Mouse (Mus musculus) heart, postnatal 0 days (tissue): ENCODE measurements around the gene Echdc1. TPM values are rescaled to one million over a fixed set of nuclear protein-coding genes. Genes with fewer than 3 reads are reported as not detected.

ENCODE experiments used
- ATAC-seq: fragments of 200-750 bp; cut with Nextera tagmentation; 2 replicates; pipeline ENCODE4 v1.8.0; 2017; ENCODE audit warnings: low read depth, moderate number of reproducible peaks, moderate library complexity; ENCODE audit not compliant: insufficient read depth
- DNase-seq: peaks from one replicate; pipeline ENCODE4 v3.0.0-alpha.2; 2016; ENCODE audit warnings: low spot score
- H3K27ac ChIP-seq: fragments of 300-500 bp; sonication (generic); 2 replicates; pipeline ENCODE4 v1.5.1; 2014; ENCODE audit warnings: low read depth, mild to moderate bottlenecking
- H3K27me3 ChIP-seq: fragments of 300-500 bp; sonication (generic); 2 replicates; pipeline ENCODE4 v1.6.1; 2014; ENCODE audit warnings: low read length, mixed read lengths; ENCODE audit not compliant: control insufficient read depth, insufficient read depth
- H3K36me3 ChIP-seq: fragments of 300-500 bp; sonication (generic); replicated peaks from 2 replicates; pipeline ENCODE4 v1.6.1; 2014; ENCODE audit warnings: low read length, mixed read lengths; ENCODE audit not compliant: control insufficient read depth, insufficient read depth
- H3K4me1 ChIP-seq: fragments of 300-500 bp; sonication (generic); 2 replicates; pipeline ENCODE4 v1.6.1; 2014; ENCODE audit warnings: antibody characterized with exemption; ENCODE audit not compliant: control insufficient read depth, insufficient read depth
- H3K4me2 ChIP-seq: fragments of 300-500 bp; sonication (generic); 2 replicates; pipeline ENCODE4 v1.6.1; 2014; ENCODE audit warnings: low read depth, mild to moderate bottlenecking, low read length, moderate library complexity
- H3K4me3 ChIP-seq: fragments of 300-500 bp; sonication (generic); 2 replicates; pipeline ENCODE4 v1.5.1; 2014; ENCODE audit warnings: low read depth, low read length
- H3K9ac ChIP-seq: fragments of 300-500 bp; sonication (generic); replicated peaks from 2 replicates; pipeline ENCODE4 v1.6.1; 2014; ENCODE audit warnings: low read depth, low read length, mixed read lengths
- H3K9me3 ChIP-seq: fragments of 300-500 bp; sonication (generic); replicated peaks from 2 replicates; pipeline ENCODE4 v1.6.1; 2016; ENCODE audit warnings: low read length; ENCODE audit not compliant: control insufficient read depth
- CTCF ChIP-seq: IDR thresholded peaks from 2 replicates; pipeline ENCODE4 v1.5.1; 2016; ENCODE audit warnings: antibody characterized with exemption, control low read depth, low read depth
- EP300 ChIP-seq: IDR thresholded peaks from 2 replicates; pipeline ENCODE4 v1.6.1; 2016; ENCODE audit warnings: antibody characterized with exemption, low read depth
- WGBS: fragments of 180-500 bp; shearing (Covaris S2); extraction: QIAGEN DNeasy Blood & Tissue Kit; methylation state at CpG from one replicate; pipeline ENCODE4 v1.1.7; 2014; 5-methylcytosine and 5-hydroxymethylcytosine counted together
- polyA plus RNA-seq: library from polyadenylated mRNA; unstranded; fragments of >200 nt; fragmentation: Nextera tagmentation; extraction: Ambion mirVana; gene quantifications from 2 replicates; pipeline ENCODE4 v1.2.1, GENCODE M21; 2015
- total RNA-seq: library from RNA; depleted of rRNA; stranded (reverse); fragments of >200 nt; gene quantifications from 2 replicates; pipeline ENCODE4 v1.2.3, GENCODE M21; 2014; ENCODE audit warnings: low replicate concordance

Echdc1 gene
- total and polyA plus RNA-seq, 2 experiments from 2014 or later: 19.5 to 27.1 TPM

GRCm38 (mm10) chr10:29313905-29314304 is 939 bp downstream of the Echdc1 start:
- H3K4me3 ChIP-seq: peak overlapping the region; percentile 92
- peak overlapping the region; percentile 86 for H3K9ac ChIP-seq
- no peak overlapping the region for H3K27ac ChIP-seq
- H3K36me3 ChIP-seq: no peaks in the 10 kb centered on the region
- no peaks in the 10 kb centered on the region for H3K27me3 ChIP-seq
- ATAC-seq (no peak), DNase-seq (no peak)
- peak overlapping the region; percentile 77 for H3K4me2 ChIP-seq
- H3K4me1 ChIP-seq: peaks cover 11% of the 10 kb centered on the region
- H3K9me3 ChIP-seq: no peaks in the 10 kb centered on the region
- TF ChIP-seq CTCF (no peak), EP300 (no peak)
- 37% methylated on average over 5 of the region's 5 CpGs for WGBS

- Histone ChIP-seq H3K36me3 (no peaks in the 10 kb centered on the region), H3K27me3 (no peaks in the 10 kb centered on the region), H3K9me3 (no peaks in the 10 kb centered on the region), H3K4me2 (no peak overlapping the region), H3K4me1 (no peaks in the 10 kb centered on the region), H3K9ac (no peak overlapping the region), H3K4me3 (no peak overlapping the region), H3K27ac (no peak overlapping the region)
- WGBS: 83% methylated on average over 2 of the region's 2 CpGs
- DNase-seq (no peak), ATAC-seq (no peak)
- TF ChIP-seq CTCF (no peak), EP300 (no peak)
Measured at GRCm38 (mm10) chr10:29324817-29325216, 11.9 kb downstream of the Echdc1 start.

DNA sequence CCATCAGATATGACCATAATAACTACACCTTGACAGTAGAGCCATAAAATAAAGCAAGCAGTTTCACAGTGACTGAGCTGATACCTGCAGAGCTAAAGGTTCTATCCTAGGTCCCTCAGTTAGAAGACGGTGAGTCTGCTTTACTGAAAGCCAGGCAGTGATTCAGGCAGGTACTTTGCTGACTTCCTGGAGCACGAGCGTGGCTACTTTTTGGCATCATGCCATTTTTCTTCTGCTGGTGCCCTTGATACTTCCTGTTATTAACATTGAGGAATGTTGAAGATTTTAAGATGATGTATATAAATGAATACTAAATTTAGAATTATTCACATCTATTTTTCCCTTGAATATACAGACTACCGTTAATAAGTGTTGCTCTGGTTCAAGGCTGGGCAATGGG is 20.9 kb downstream of the Echdc1 start:
- H3K27me3 ChIP-seq: no peaks in the 10 kb centered on the region
- no peak overlapping the region for H3K4me2 ChIP-seq
- H3K4me3 ChIP-seq: no peak overlapping the region
- no peak overlapping the region for H3K27ac ChIP-seq
- WGBS: 42% methylated on average over 4 of the region's 4 CpGs
- ATAC-seq (no peak), DNase-seq (no peak)
- no peaks in the 10 kb centered on the region for H3K36me3 ChIP-seq
- no peak overlapping the region for H3K9ac ChIP-seq
- no peaks in the 10 kb centered on the region for H3K9me3 ChIP-seq
- TF ChIP-seq EP300 (no peak), CTCF (no peak)
- H3K4me1 ChIP-seq: no peaks in the 10 kb centered on the region

DNA sequence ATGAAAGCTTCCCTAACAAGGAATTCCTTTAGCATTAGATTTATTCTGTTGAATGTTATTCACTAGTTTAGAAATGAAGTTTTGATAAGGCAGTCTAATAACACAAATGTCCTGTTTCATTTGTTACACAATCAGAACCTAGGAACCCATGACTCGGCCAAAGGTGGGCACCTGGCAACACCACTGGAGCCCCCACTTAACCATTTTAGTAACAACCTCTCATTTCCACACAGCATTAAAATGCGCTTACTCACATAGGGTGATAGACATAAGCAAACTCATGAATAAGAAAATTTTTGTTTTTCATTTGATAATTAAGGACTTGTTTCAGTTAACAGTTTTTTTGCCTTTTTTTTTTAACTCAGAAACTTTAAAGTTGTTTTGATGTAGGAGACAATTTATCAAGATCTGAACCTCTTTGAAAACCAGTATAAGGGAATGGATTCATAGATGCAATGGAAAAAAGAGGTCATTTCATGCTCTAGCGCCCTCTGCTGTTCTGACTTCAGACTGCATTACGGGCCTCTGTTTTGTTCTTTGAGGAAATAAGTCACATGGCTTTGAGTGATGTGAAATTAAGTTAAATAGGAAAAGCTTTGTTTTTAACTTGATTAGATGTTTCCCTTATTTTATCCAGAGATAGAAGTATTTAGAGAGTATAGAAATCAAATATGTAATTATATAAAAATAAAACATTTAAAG is 25.5 kb downstream of the Echdc1 start:
- TF ChIP-seq CTCF (peak; percentile 67), EP300 (no peak)
- Histone ChIP-seq H3K9me3 (no peaks in the 10 kb centered on the region), H3K4me1 (no peaks in the 10 kb centered on the region), H3K9ac (no peak overlapping the region), H3K36me3 (no peaks in the 10 kb centered on the region; the same call in 1 of the 2 replicates), H3K4me3 (no peak overlapping the region), H3K27me3 (no peaks in the 10 kb centered on the region), H3K27ac (no peak overlapping the region), H3K4me2 (no peak overlapping the region)
- ATAC-seq (no peak), DNase-seq (peak; percentile 29)
- 52% methylated on average over 4 of the region's 4 CpGs for WGBS

DNA sequence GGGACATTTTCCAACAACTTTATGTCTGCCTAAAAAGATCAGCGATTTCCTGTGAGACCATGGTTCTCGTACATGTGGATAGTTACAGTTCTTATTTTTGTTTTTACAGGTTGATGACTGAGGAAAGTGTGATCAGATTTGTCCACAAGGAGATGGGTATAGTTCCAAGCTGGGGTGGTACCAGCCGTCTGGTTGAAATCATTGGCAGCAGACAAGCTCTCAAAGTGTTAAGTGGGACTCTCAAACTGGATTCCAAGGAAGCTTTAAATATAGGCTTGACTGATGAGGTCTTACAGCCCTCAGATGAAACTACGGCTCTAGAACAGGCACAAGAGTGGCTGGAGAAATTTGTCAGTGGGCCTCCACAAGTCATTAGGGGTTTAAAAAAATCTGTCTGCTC is 31.3 kb downstream of the Echdc1 start:
- WGBS: 60% methylated on average over 4 of the region's 4 CpGs
- Histone ChIP-seq H3K4me1 (no peaks in the 10 kb centered on the region), H3K4me2 (no peak overlapping the region), H3K36me3 (peaks cover 20% of the 10 kb centered on the region), H3K9me3 (no peaks in the 10 kb centered on the region), H3K27ac (no peak overlapping the region), H3K9ac (no peak overlapping the region), H3K4me3 (no peak overlapping the region), H3K27me3 (no peaks in the 10 kb centered on the region)
- ATAC-seq (no peak), DNase-seq (no peak)
- TF ChIP-seq CTCF (no peak), EP300 (no peak)

GRCm38 (mm10) chr10:29346638-29347037 is 33.7 kb downstream of the Echdc1 start:
- H3K9me3 ChIP-seq: no peaks in the 10 kb centered on the region
- H3K27ac ChIP-seq: no peak overlapping the region
- DNase-seq (no peak), ATAC-seq (no peak)
- H3K4me1 ChIP-seq: no peaks in the 10 kb centered on the region
- H3K36me3 ChIP-seq: peaks cover 34% of the 10 kb centered on the region
- no peak overlapping the region for H3K4me3 ChIP-seq
- H3K4me2 ChIP-seq: no peak overlapping the region
- WGBS: 91% methylated on average over 7 of the region's 7 CpGs
- TF ChIP-seq CTCF (no peak), EP300 (no peak)
- no peak overlapping the region for H3K9ac ChIP-seq
- H3K27me3 ChIP-seq: no peaks in the 10 kb centered on the region
